Comparison of ENCODE assay signal across 8 mouse cellular contexts in the genomic region with DNA sequence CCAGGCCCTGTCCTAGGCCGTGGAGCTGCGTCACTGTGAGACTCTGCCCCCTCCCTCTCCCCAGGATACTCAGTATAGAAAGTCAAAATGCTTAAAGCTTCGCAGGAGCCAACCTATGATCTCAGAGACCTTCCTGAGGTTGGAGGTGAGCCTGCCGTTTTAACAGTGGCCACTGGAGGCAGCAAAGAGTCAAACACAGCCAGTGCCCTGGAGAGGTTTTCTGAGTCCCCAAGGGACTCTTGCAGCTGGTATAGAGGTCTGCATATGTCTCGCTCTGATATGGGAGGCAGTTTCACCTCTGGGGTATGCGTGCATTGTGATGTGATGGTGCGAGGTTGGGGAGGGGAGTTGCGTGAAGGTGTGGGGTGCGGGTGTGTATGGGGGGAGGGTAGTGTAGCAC. TPM values are rescaled to one million over a fixed set of nuclear protein-coding genes. Genes with fewer than 3 reads are reported as not detected.
DNase-seq lines count a peak whose midpoint lies in the region; ATAC-seq and TF ChIP-seq lines count a peak whose summit lies in the region.

No protein-coding gene starts in this region.

- H3K9me3 ChIP-seq in MEL (replicated peaks; ENCODE audit: insufficient read depth, low read length): no peaks in the 10 kb centered on the region

- no peaks in the 10 kb centered on the region for H3K27me3 ChIP-seq in MEL (ENCODE audit: control insufficient read depth in 1 of 2, insufficient read depth in 2 of 2, low read length in 2 of 2)

- intact Hi-C loops in heart, postnatal 14 days (cut with DNase I): loop anchor here (1.0 to 5.0 kb wide), 3 partner anchors 96 to 633 kb away; no protein-coding TSS in a partner anchor

- no peaks in the 10 kb centered on the region for H3K4me1 ChIP-seq in MEL (ENCODE audit: control insufficient read depth in 1 of 2, insufficient read depth in 2 of 2, low read length in 2 of 2)

- peak; percentile 76 for ATAC-seq in granulocyte monocyte progenitor cell, adult 5-6 weeks (replicated peaks; ENCODE audit: poor library complexity, severe bottlenecking)

- TF ChIP-seq POLR2A in MEL (IDR thresholded peaks at IDR 0.05; ENCODE audit: control insufficient read depth in 1 of 2, insufficient read depth in 1 of 2, low read depth in 1 of 2, low read length in 2 of 2, poor library complexity in 1 of 2): no peak

- no peaks in the 10 kb centered on the region for H3K36me3 ChIP-seq in MEL (ENCODE audit: control insufficient read depth in 1 of 2, insufficient read depth in 2 of 2, low read length in 2 of 2)

- no peak overlapping the region for H3K9ac ChIP-seq in MEL (ENCODE audit: control insufficient read depth, low read depth, low read length, poor library complexity, severe bottlenecking)

- peak; percentile 16 to 38 (median 34); a peak in 3 of 6 replicates for TF ChIP-seq CTCF in MEL (IDR thresholded peaks at IDR 0.05 in 2 of 3, conservative IDR thresholded peaks at IDR 0.05 in 1 of 3; ENCODE audit: control insufficient read depth in 1 of 3, insufficient read depth in 1 of 3, low read depth in 2 of 3, low read length in 3 of 3, poor library complexity in 1 of 3, severe bottlenecking in 1 of 3)

- no peaks in the 10 kb centered on the region for H3K79me2 ChIP-seq in MEL (ENCODE audit: control insufficient read depth, insufficient read depth, low read length, poor library complexity)

- no peak overlapping the region for H3K27ac ChIP-seq in MEL (ENCODE audit: control insufficient read depth, low read depth, low read length)

- TF ChIP-seq EP300 in MEL (IDR thresholded peaks at IDR 0.05; ENCODE audit: low read depth in 1 of 2, low read length in 2 of 2): no peak

- no peak overlapping the region for H3K4me3 ChIP-seq in MEL (ENCODE audit: control insufficient read depth in 1 of 2, insufficient read depth in 1 of 2, low read depth in 2 of 2, low read length in 2 of 2)

- no peak for TF ChIP-seq RAD21 in MEL (IDR thresholded peaks at IDR 0.05; ENCODE audit: low read depth, low read length)

- DNase-seq in heart, postnatal 14 days: peak; percentile 65 to 66
- DNase-seq in heart, adult 11 months: no peak
- peak; percentile 9 for DNase-seq in MEL (ENCODE audit: low read depth, low spot score)
- peak; percentile 59 for DNase-seq in cerebellum, adult 9-11 months
- peak; percentile 77 to 81 for DNase-seq in kidney, postnatal 4 days
- DNase-seq in mesoderm, embryonic 11.5 days (ENCODE audit: low read depth, low spot score): peak; percentile 77
- DNase-seq in thymus, postnatal 0 days (ENCODE audit: low spot score): peak; percentile 63

TF ChIP-seq in MEL, 35 proteins besides CTCF, POLR2A, EP300 and RAD21:
- no peak for TF ChIP-seq CHD2 (IDR thresholded peaks at IDR 0.05; ENCODE audit: low read length)

RNA-seq across cellular contexts. Expression of a gene that starts 10.2 kb away (rescaled TPM):
- total RNA-seq in heart, postnatal 14 days (2021): 1 to 10 TPM; 5.2 to 5.9 TPM
- total RNA-seq in MEL (2012; rRNA removed): not detected in 2 replicates
- polyA plus RNA-seq in MEL (2012; ENCODE audit: insufficient read depth in 1 of 2, insufficient read length in 2 of 2, low read depth in 1 of 2, low replicate concordance in 2 of 2, missing spikeins in 1 of 2): not detected
- 1.1 TPM in 1 of 2 replicates, not detected in the other for total RNA-seq in granulocyte monocyte progenitor cell, adult 5-6 weeks (2014; fragmentation: Nextera tagmentation)
- total RNA-seq in granulocyte monocyte progenitor cell, adult 5-6 weeks (2017): 0.09 and 3.5 TPM in 2 replicates
- 7.2 TPM in 2 replicates for polyA plus RNA-seq in thymus, postnatal 0 days (2015; fragmentation: Nextera tagmentation; extraction: Ambion mirVana)
